Mouse (Mus musculus): ENCODE results near the gene Alox12. TPM values are rescaled to one million over a fixed set of nuclear protein-coding genes. Genes with fewer than 3 reads are reported as not detected.

Gene Alox12
- polyA plus RNA-seq, 1 experiment, result 6.0 TPM

DNA sequence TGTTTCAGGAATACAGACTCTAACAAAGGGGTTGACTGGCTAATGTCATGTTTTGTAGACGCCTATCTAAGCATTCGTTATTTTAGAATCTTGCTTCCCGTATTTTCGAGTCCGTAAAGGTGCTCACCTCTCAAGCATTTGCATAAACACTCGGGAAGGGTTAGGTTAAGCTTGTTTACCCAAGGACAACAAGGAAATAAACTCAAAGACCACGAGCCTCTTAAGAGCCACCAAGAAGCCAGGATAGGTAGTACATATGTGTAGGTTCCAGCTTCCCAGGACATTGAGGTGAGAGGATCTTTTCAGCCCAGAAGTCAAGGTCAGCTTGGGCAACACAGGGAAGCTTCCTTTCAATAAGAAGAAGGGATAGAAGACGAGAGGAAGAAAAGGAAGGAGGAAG lies 56.0 kb downstream of the Alox12 start:
- no peaks in the 10 kb centered on the region for H3K27me3 ChIP-seq (replicated peaks; ENCODE audit: control insufficient read depth, insufficient read depth, low read length)
- peak overlapping the region; percentile 54; the same call in 1 of the 2 replicates for H3K27ac ChIP-seq (ENCODE audit: insufficient read depth, low read depth, low read length)
- no peak overlapping the region for H3K4me3 ChIP-seq (ENCODE audit: insufficient read depth, low read depth, low read length)
- WGBS, result 74% methylated on average over 8 of the region's 8 CpGs
- TF ChIP-seq POLR2A (IDR thresholded peaks at IDR 0.05; ENCODE audit: low read depth, low read length), result no peak
- TF ChIP-seq CTCF (conservative IDR thresholded peaks at IDR 0.05; ENCODE audit: insufficient read depth, insufficient read length, low read depth, low read length), result no peak
- H3K4me1 ChIP-seq (ENCODE audit: control insufficient read depth, insufficient read depth, low read length), result peaks cover 4% of the 10 kb centered on the region; the same call in 1 of the 2 replicates
- DNase-seq, result no peak
- no peaks in the 10 kb centered on the region for H3K36me3 ChIP-seq (ENCODE audit: control insufficient read depth, insufficient read depth, low read length)

DNA sequence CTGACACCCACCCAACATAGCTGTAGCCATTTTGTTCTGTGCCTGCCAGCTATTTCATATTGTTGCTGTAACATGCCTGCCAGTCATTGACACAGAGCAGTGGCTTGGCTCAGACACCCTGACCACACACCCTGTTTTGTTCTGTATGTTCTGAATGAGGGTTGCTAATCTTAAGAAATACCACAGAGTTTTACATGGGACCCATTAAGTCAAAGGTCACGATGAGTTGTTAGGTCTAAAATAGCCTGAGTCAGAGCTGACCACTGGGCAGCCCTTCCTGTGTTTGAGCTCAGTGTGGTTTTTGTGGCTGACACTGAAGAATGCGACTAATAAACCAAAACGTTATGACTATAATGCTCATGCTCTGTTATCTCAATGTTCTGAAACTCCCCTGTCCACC lies 56.8 kb downstream of the Alox12 start:
- H3K4me3 ChIP-seq (ENCODE audit: insufficient read depth, low read depth, low read length), result no peak overlapping the region
- no peaks in the 10 kb centered on the region for H3K36me3 ChIP-seq (ENCODE audit: control insufficient read depth, insufficient read depth, low read length)
- H3K27me3 ChIP-seq (replicated peaks; ENCODE audit: control insufficient read depth, insufficient read depth, low read length), result no peaks in the 10 kb centered on the region
- no peak overlapping the region for H3K27ac ChIP-seq (ENCODE audit: insufficient read depth, low read depth, low read length)
- 78% methylated on average over 3 of the region's 3 CpGs for WGBS
- H3K4me1 ChIP-seq (ENCODE audit: control insufficient read depth, insufficient read depth, low read length), result peaks cover 10% of the 10 kb centered on the region; the same call in 1 of the 2 replicates
- TF ChIP-seq CTCF (conservative IDR thresholded peaks at IDR 0.05; ENCODE audit: insufficient read depth, insufficient read length, low read depth, low read length) (no peak), POLR2A (IDR thresholded peaks at IDR 0.05; ENCODE audit: low read depth, low read length) (no peak)
- DNase-seq, result no peak

DNA sequence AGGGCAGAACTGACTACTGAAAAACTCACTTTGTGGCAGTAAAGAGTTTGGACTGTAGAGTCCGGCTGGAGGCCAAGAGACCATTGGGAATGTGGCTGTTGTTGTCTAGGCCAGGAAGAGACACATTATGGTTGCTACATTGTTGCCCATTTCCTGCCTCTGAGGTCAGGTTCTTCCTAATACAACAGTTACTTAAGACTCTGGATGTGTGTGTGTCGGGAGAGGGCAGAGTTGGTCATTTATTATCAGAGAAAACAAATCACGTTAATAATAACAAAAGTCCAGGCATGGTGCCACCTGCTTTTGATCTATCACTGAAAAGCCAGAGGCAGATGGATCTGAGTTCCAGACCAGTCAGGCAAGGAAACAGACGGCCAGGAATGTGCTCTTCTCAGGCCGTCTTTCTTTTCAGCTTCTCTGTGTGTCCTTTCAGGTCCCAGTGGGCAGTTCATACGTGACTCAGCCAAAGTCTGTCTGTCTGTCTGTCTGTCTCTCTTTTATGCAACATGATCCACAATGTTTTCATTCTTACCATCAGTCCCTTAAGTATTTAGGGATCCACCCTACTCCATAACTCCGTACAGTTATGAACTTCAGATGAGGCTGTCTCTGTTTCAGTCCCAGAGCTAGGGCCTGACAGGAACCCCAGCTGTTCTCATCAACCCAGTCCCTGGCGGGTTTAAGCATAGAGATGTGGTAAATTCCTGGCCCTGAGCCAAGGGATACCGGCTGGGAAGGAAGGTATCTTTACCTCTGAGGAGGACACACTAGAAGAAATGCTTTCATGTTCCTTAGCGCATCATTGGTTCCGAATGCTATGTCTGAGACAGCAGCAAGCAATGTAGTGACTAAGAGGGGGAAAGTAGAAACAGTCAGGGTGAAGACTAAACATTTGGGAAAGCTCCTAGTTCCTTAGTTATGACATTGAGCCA lies 61.5 kb downstream of the Alox12 start:
- Histone ChIP-seq H3K27me3 (replicated peaks; ENCODE audit: control insufficient read depth, insufficient read depth, low read length) (no peaks in the 10 kb centered on the region), H3K4me1 (ENCODE audit: control insufficient read depth, insufficient read depth, low read length) (peaks cover 12% of the 10 kb centered on the region; the same call in 1 of the 2 replicates), H3K36me3 (ENCODE audit: control insufficient read depth, insufficient read depth, low read length) (no peaks in the 10 kb centered on the region), H3K4me3 (ENCODE audit: insufficient read depth, low read depth, low read length) (no peak overlapping the region), H3K27ac (ENCODE audit: insufficient read depth, low read depth, low read length) (peak overlapping the region; percentile 62; the same call in 1 of the 2 replicates)
- peak; percentile 78 for DNase-seq
- 37% methylated on average over 11 of the region's 11 CpGs for WGBS
- no peak for TF ChIP-seq CTCF (conservative IDR thresholded peaks at IDR 0.05; ENCODE audit: insufficient read depth, insufficient read length, low read depth, low read length)
- TF ChIP-seq POLR2A (IDR thresholded peaks at IDR 0.05; ENCODE audit: low read depth, low read length), result no peak

DNA sequence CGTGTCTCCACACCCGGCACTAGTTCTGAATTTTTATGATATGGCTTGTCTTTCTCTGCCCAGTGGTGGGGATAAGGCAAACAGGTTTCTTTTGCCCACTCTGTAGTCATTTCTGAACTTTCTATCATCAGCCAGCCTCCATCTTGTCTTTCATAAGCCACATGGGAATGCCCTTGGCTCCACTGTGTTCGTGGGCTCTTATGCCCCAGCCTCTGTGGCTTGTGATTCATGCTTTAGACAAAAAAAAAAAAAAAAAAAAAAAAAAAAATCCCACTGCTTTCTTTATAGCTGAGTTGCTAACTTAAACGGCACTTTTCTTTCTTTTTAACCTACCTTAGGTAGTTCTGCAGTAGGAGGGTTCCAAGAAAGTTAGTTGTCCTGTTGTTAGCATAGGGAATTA lies 63.0 kb downstream of the Alox12 start:
- no peaks in the 10 kb centered on the region for H3K27me3 ChIP-seq (replicated peaks; ENCODE audit: control insufficient read depth, insufficient read depth, low read length)
- H3K4me1 ChIP-seq (ENCODE audit: control insufficient read depth, insufficient read depth, low read length), result peaks cover 12% of the 10 kb centered on the region; the same call in 1 of the 2 replicates
- DNase-seq, result no peak
- no peak overlapping the region for H3K4me3 ChIP-seq (ENCODE audit: insufficient read depth, low read depth, low read length)
- H3K27ac ChIP-seq (ENCODE audit: insufficient read depth, low read depth, low read length), result no peak overlapping the region
- WGBS, result 86% methylated on average over 4 of the region's 4 CpGs
- TF ChIP-seq CTCF (conservative IDR thresholded peaks at IDR 0.05; ENCODE audit: insufficient read depth, insufficient read length, low read depth, low read length), result no peak
- no peak for TF ChIP-seq POLR2A (IDR thresholded peaks at IDR 0.05; ENCODE audit: low read depth, low read length)
- H3K36me3 ChIP-seq (ENCODE audit: control insufficient read depth, insufficient read depth, low read length), result no peaks in the 10 kb centered on the region

Other genes starting within 250 kb of the Alox12 start
- 249 and 308 TPM in 2 replicates for gene Acadvl, start 239.9 kb downstream of the Alox12 start, polyA plus RNA-seq (2012; rRNA removed)
- 8.1 and 8.3 TPM in 2 replicates for gene Dlg4, start 238.4 kb downstream of the Alox12 start, polyA plus RNA-seq (2012; rRNA removed)
- 0.25 and 0.41 TPM in 2 replicates for gene Asgr1, start 201.3 kb downstream of the Alox12 start, polyA plus RNA-seq (2012; rRNA removed)
- gene Asgr2, start 162.7 kb downstream of the Alox12 start, polyA plus RNA-seq (2012; rRNA removed), result 0.27 and 0.41 TPM in 2 replicates
- 5.0 and 6.2 TPM in 2 replicates for gene Mgl2, start 125.0 kb downstream of the Alox12 start, polyA plus RNA-seq (2012; rRNA removed)
- gene Clec10a, start 99.2 kb downstream of the Alox12 start, polyA plus RNA-seq (2012; rRNA removed), result 3.1 and 4.0 TPM in 2 replicates
- 36.4 and 56.5 TPM in 2 replicates for gene Slc16a11, start 42.6 kb downstream of the Alox12 start, polyA plus RNA-seq (2012; rRNA removed)
- gene Slc16a13, start 34.3 kb downstream of the Alox12 start, polyA plus RNA-seq (2012; rRNA removed), result 44.0 and 48.8 TPM in 2 replicates
- gene Bcl6b, start 25.6 kb downstream of the Alox12 start, polyA plus RNA-seq (2012; rRNA removed), result 7.9 and 8.8 TPM in 2 replicates
- 73.6 and 78.9 TPM in 2 replicates for gene 0610010K14Rik, start 17.4 kb downstream of the Alox12 start, polyA plus RNA-seq (2012; rRNA removed)
- 13.9 and 15.8 TPM in 2 replicates for gene Gm21988, start 15.5 kb downstream of the Alox12 start, polyA plus RNA-seq (2012; rRNA removed)
- gene Rnasek, start 15.5 kb downstream of the Alox12 start, polyA plus RNA-seq (2012; rRNA removed), result 457 and 485 TPM in 2 replicates
- 0.07 TPM in 1 of 2 replicates, not detected in the other for gene Alox12e, start 67.3 kb upstream of the Alox12 start, polyA plus RNA-seq (2012; rRNA removed)
- 0.16 and 0.72 TPM in 2 replicates for gene Alox15, start 96.7 kb upstream of the Alox12 start, polyA plus RNA-seq (2012; rRNA removed)
- 12.4 and 12.9 TPM in 2 replicates for gene Pelp1, start 154.7 kb upstream of the Alox12 start, polyA plus RNA-seq (2012; rRNA removed)
- gene Arrb2, start 177.3 kb upstream of the Alox12 start, polyA plus RNA-seq (2012; rRNA removed), result 30.2 and 33.7 TPM in 2 replicates
- gene Med11, start 196.6 kb upstream of the Alox12 start, polyA plus RNA-seq (2012; rRNA removed), result 27.0 and 27.9 TPM in 2 replicates
- 11.6 and 12.4 TPM in 2 replicates for gene Zmynd15, start 204.1 kb upstream of the Alox12 start, polyA plus RNA-seq (2012; rRNA removed)
- gene Cxcl16, start 204.6 kb upstream of the Alox12 start, polyA plus RNA-seq (2012; rRNA removed), result 99.3 and 103 TPM in 2 replicates
- gene Tm4sf5, start 249.9 kb upstream of the Alox12 start, polyA plus RNA-seq (2012; rRNA removed), result 0.31 TPM in 1 of 2 replicates, not detected in the other

Measured in kidney, adult 2 months (tissue).